Mouse (Mus musculus) midbrain, embryonic 15.5 days (tissue): ENCODE results near the gene Lrit3. TPM values are rescaled to one million over a fixed set of nuclear protein-coding genes. Genes with fewer than 3 reads are reported as not detected.
A peak's percentile ranks its signal among the peaks of the same experiment; 100 is the strongest.

Experiments used
- ATAC-seq: fragments of 200-750 bp; cut with Nextera tagmentation; replicated peaks from 2 replicates; pipeline ENCODE4 v1.8.0; 2017; ENCODE audit warnings: moderate TSS enrichment
- H3K27ac ChIP-seq: fragments of 300-500 bp; sonication (generic); 2 replicates; pipeline ENCODE4 v1.5.1; 2015; ENCODE audit warnings: mild to moderate bottlenecking, inconsistent platforms
- H3K27me3 ChIP-seq: fragments of 300-500 bp; sonication (generic); replicated peaks from 2 replicates; pipeline ENCODE4 v1.6.1; 2015; ENCODE audit warnings: inconsistent platforms
- H3K36me3 ChIP-seq: fragments of 300-500 bp; sonication (generic); replicated peaks from 2 replicates; pipeline ENCODE4 v1.6.1; 2015; ENCODE audit warnings: inconsistent platforms
- H3K4me1 ChIP-seq: fragments of 300-500 bp; sonication (generic); 2 replicates; pipeline ENCODE4 v1.6.1; 2015; ENCODE audit warnings: inconsistent platforms
- H3K4me2 ChIP-seq: fragments of 300-500 bp; sonication (generic); 2 replicates; pipeline ENCODE4 v1.6.1; 2015; ENCODE audit warnings: inconsistent platforms, mild to moderate bottlenecking, moderate library complexity
- H3K4me3 ChIP-seq: fragments of 300-500 bp; sonication (generic); 2 replicates; pipeline ENCODE4 v1.5.1; 2015; ENCODE audit warnings: mild to moderate bottlenecking, inconsistent platforms
- H3K9ac ChIP-seq: fragments of 300-500 bp; sonication (generic); 2 replicates; pipeline ENCODE4 v1.6.1; 2015; ENCODE audit warnings: mild to moderate bottlenecking, inconsistent platforms
- H3K9me3 ChIP-seq: fragments of 300-500 bp; sonication (generic); 2 replicates; pipeline ENCODE4 v1.6.1; 2016; ENCODE audit warnings: inconsistent platforms
- WGBS: fragments of 180-500 bp; shearing (Covaris S2); methylation state at CpG from one replicate; pipeline ENCODE4 v1.1.7; 2015; ENCODE audit warnings: mixed read lengths; 5-methylcytosine and 5-hydroxymethylcytosine counted together
- polyA plus RNA-seq: library from polyadenylated mRNA; unstranded; fragments of >200 nt; fragmentation: Nextera tagmentation; extraction: Ambion mirVana; gene quantifications from 2 replicates; pipeline ENCODE4 v1.2.1, GENCODE M21; 2015

Gene Lrit3
- polyA plus RNA-seq, 1 experiment from 2014 or later: not detected

GRCm38 (mm10) chr3:129824146-129824545 lies 20.3 kb upstream of the Lrit3 start:
- 89% methylated on average over 4 of the region's 4 CpGs for WGBS
- no peaks in the 10 kb centered on the region for H3K9me3 ChIP-seq
- no peak overlapping the region for H3K9ac ChIP-seq
- H3K4me3 ChIP-seq: no peak overlapping the region
- no peak overlapping the region for H3K27ac ChIP-seq
- H3K4me2 ChIP-seq: no peak overlapping the region
- no peaks in the 10 kb centered on the region for H3K27me3 ChIP-seq
- H3K36me3 ChIP-seq: peaks cover 24% of the 10 kb centered on the region
- peaks cover 7% of the 10 kb centered on the region for H3K4me1 ChIP-seq
- no peak for ATAC-seq

GRCm38 (mm10) chr3:129823293-129823692 lies 19.5 kb upstream of the Lrit3 start:
- H3K27me3 ChIP-seq: no peaks in the 10 kb centered on the region
- H3K36me3 ChIP-seq: peaks cover 24% of the 10 kb centered on the region
- no peak overlapping the region for H3K4me3 ChIP-seq
- no peak overlapping the region for H3K9ac ChIP-seq
- no peak overlapping the region for H3K27ac ChIP-seq
- no peaks in the 10 kb centered on the region for H3K9me3 ChIP-seq
- H3K4me1 ChIP-seq: peaks cover under 1% of the 10 kb centered on the region; the same call in 1 of the 2 replicates
- WGBS: 56% methylated on average over 5 of the region's 5 CpGs
- ATAC-seq: no peak
- no peak overlapping the region for H3K4me2 ChIP-seq

- no peak for ATAC-seq
- Histone ChIP-seq H3K36me3 (peaks cover 24% of the 10 kb centered on the region), H3K27ac (no peak within 1 kb of the TSS), H3K27me3 (no peaks in the 10 kb centered on the region), H3K4me1 (no peaks in the 10 kb centered on the region), H3K4me3 (no peak within 1 kb of the TSS), H3K4me2 (no peak within 1 kb of the TSS), H3K9me3 (no peaks in the 10 kb centered on the region), H3K9ac (no peak within 1 kb of the TSS)
- 75% methylated on average over 11 of the region's 11 CpGs for WGBS
Measured at GRCm38 (mm10) chr3:129822206-129822775, 18.5 kb upstream of the Lrit3 start, which contains the start of gene Rrh. Gene Rrh, minus strand, starts transcription at chr3:129822587.

- Histone ChIP-seq H3K27ac (no peak overlapping the region), H3K9me3 (no peaks in the 10 kb centered on the region), H3K27me3 (no peaks in the 10 kb centered on the region), H3K9ac (no peak overlapping the region), H3K4me1 (no peaks in the 10 kb centered on the region), H3K4me3 (no peak overlapping the region), H3K4me2 (no peak overlapping the region), H3K36me3 (peaks cover 24% of the 10 kb centered on the region)
- WGBS: 75% methylated on average over 8 of the region's 8 CpGs
- ATAC-seq: no peak
Measured at GRCm38 (mm10) chr3:129821736-129822135, 17.9 kb upstream of the Lrit3 start.

GRCm38 (mm10) chr3:129820847-129821246 lies 17.0 kb upstream of the Lrit3 start:
- Histone ChIP-seq H3K36me3 (peaks cover 24% of the 10 kb centered on the region), H3K9ac (no peak overlapping the region), H3K9me3 (no peaks in the 10 kb centered on the region), H3K27me3 (no peaks in the 10 kb centered on the region), H3K27ac (no peak overlapping the region), H3K4me3 (no peak overlapping the region), H3K4me2 (no peak overlapping the region), H3K4me1 (no peaks in the 10 kb centered on the region)
- ATAC-seq: no peak
- WGBS: 62% methylated on average over 9 of the region's 9 CpGs

GRCm38 (mm10) chr3:129799011-129799410 lies 4.8 kb downstream of the Lrit3 start:
- H3K36me3 ChIP-seq: no peaks in the 10 kb centered on the region
- 89% methylated on average over 2 of the region's 2 CpGs for WGBS
- H3K9me3 ChIP-seq: no peaks in the 10 kb centered on the region
- ATAC-seq: no peak
- H3K4me2 ChIP-seq: no peak overlapping the region
- no peak overlapping the region for H3K4me3 ChIP-seq
- no peaks in the 10 kb centered on the region for H3K4me1 ChIP-seq
- H3K27me3 ChIP-seq: no peaks in the 10 kb centered on the region
- H3K9ac ChIP-seq: no peak overlapping the region
- no peak overlapping the region for H3K27ac ChIP-seq

- H3K9ac ChIP-seq: no peak overlapping the region
- no peak overlapping the region for H3K27ac ChIP-seq
- H3K27me3 ChIP-seq: no peaks in the 10 kb centered on the region
- H3K4me3 ChIP-seq: no peak overlapping the region
- no peaks in the 10 kb centered on the region for H3K9me3 ChIP-seq
- H3K36me3 ChIP-seq: no peaks in the 10 kb centered on the region
- no peak overlapping the region for H3K4me2 ChIP-seq
- 88% methylated on average over 11 of the region's 11 CpGs for WGBS
- H3K4me1 ChIP-seq: no peaks in the 10 kb centered on the region
- no peak for ATAC-seq
Measured at GRCm38 (mm10) chr3:129798551-129798950, 5.3 kb downstream of the Lrit3 start.

GRCm38 (mm10) chr3:129797341-129797740 lies 6.5 kb downstream of the Lrit3 start:
- ATAC-seq: no peak
- Histone ChIP-seq H3K36me3 (no peaks in the 10 kb centered on the region), H3K4me2 (no peak overlapping the region), H3K9me3 (no peaks in the 10 kb centered on the region), H3K4me1 (no peaks in the 10 kb centered on the region), H3K27me3 (no peaks in the 10 kb centered on the region), H3K9ac (no peak overlapping the region), H3K4me3 (no peak overlapping the region), H3K27ac (no peak overlapping the region)
- WGBS: 74% methylated on average over 5 of the region's 5 CpGs

GRCm38 (mm10) chr3:129793801-129794200 lies 10.0 kb downstream of the Lrit3 start:
- Histone ChIP-seq H3K4me2 (no peak overlapping the region), H3K27ac (no peak overlapping the region), H3K27me3 (no peaks in the 10 kb centered on the region), H3K36me3 (no peaks in the 10 kb centered on the region), H3K9me3 (no peaks in the 10 kb centered on the region), H3K4me1 (no peaks in the 10 kb centered on the region), H3K4me3 (no peak overlapping the region), H3K9ac (no peak overlapping the region)
- WGBS: 92% methylated on average over 5 of the region's 5 CpGs
- no peak for ATAC-seq

- Histone ChIP-seq H3K4me1 (peaks cover 3% of the 10 kb centered on the region; the same call in 1 of the 2 replicates), H3K4me3 (no peak overlapping the region), H3K27me3 (no peaks in the 10 kb centered on the region), H3K27ac (no peak overlapping the region), H3K9ac (no peak overlapping the region), H3K4me2 (no peak overlapping the region), H3K36me3 (no peaks in the 10 kb centered on the region), H3K9me3 (no peaks in the 10 kb centered on the region)
- no peak for ATAC-seq
- 91% methylated on average over 3 of the region's 3 CpGs for WGBS
Measured at GRCm38 (mm10) chr3:129782746-129783145, 21.1 kb downstream of the Lrit3 start.

GRCm38 (mm10) chr3:129781435-129781834 lies 22.4 kb downstream of the Lrit3 start:
- H3K36me3 ChIP-seq: no peaks in the 10 kb centered on the region
- no peak overlapping the region for H3K4me3 ChIP-seq
- no peaks in the 10 kb centered on the region for H3K9me3 ChIP-seq
- H3K27ac ChIP-seq: no peak overlapping the region
- H3K9ac ChIP-seq: no peak overlapping the region
- 15% methylated on average over 10 of the region's 10 CpGs for WGBS
- H3K4me1 ChIP-seq: peaks cover 3% of the 10 kb centered on the region; the same call in 1 of the 2 replicates
- H3K27me3 ChIP-seq: no peaks in the 10 kb centered on the region
- H3K4me2 ChIP-seq: peak overlapping the region; percentile 21; the same call in 1 of the 2 replicates
- ATAC-seq: peak; percentile 65

GRCm38 (mm10) chr3:129771210-129771609 lies 32.6 kb downstream of the Lrit3 start:
- Histone ChIP-seq H3K4me2 (no peak overlapping the region), H3K4me3 (no peak overlapping the region), H3K27ac (no peak overlapping the region), H3K9ac (no peak overlapping the region), H3K27me3 (no peaks in the 10 kb centered on the region), H3K36me3 (no peaks in the 10 kb centered on the region), H3K4me1 (no peaks in the 10 kb centered on the region), H3K9me3 (no peaks in the 10 kb centered on the region)
- WGBS: 82% methylated on average over 6 of the region's 6 CpGs
- no peak for ATAC-seq

GRCm38 (mm10) chr3:129766971-129767794 lies 36.6 kb downstream of the Lrit3 start:
- Histone ChIP-seq H3K36me3 (no peaks in the 10 kb centered on the region), H3K27ac (no peak overlapping the region), H3K9ac (no peak overlapping the region), H3K4me2 (no peak overlapping the region), H3K4me1 (no peaks in the 10 kb centered on the region), H3K4me3 (no peak overlapping the region), H3K9me3 (no peaks in the 10 kb centered on the region), H3K27me3 (no peaks in the 10 kb centered on the region)
- 85% methylated on average over 10 of the region's 10 CpGs for WGBS
- ATAC-seq: no peak
